Mouse (Mus musculus) thymus, adult 18-20 months (tissue): ENCODE results near the gene Gm16181.
A peak's percentile ranks its signal among the peaks of the same experiment; 100 is the strongest.
"Not testable (repeated sequence)": the region's sequence is repeated elsewhere in the genome, so short reads cannot be mapped to it uniquely, and the experiment has no call there.

Experiments used
- DNase-seq, 2 experiments: peaks; one replicate each; pipeline ENCODE4 v3.0.0; 2022; ENCODE audit warnings: mixed read lengths in 2 of 2

Gm16181 gene

GRCm38 (mm10) chr17:35232659-35233058, 12.0 kb downstream of the Gm16181 start:
- DNase-seq: peak; percentile 26 to 68

GRCm38 (mm10) chr17:35233114-35233980, 12.7 kb downstream of the Gm16181 start, which contains the start of gene Atp6v1g2:
Gene Atp6v1g2 (plus strand): TSS chr17:35233660.
- DNase-seq: no peak

- DNase-seq: not testable (repeated sequence)
Observed at GRCm38 (mm10) chr17:35234090-35234489, 13.5 kb downstream of the Gm16181 start.

GRCm38 (mm10) chr17:35234903-35235302, 14.3 kb downstream of the Gm16181 start:
- peak; percentile 43 to 57 for DNase-seq

- DNase-seq: peak; percentile 84 to 91
Observed at GRCm38 (mm10) chr17:35235614-35236389, 15.2 kb downstream of the Gm16181 start, which contains the start of gene Nfkbil1. Gene Nfkbil1 (minus strand): TSS chr17:35235792.

- peak; percentile 94 for DNase-seq
Observed at GRCm38 (mm10) chr17:35236390-35236746, 15.7 kb downstream of the Gm16181 start.

GRCm38 (mm10) chr17:35236996-35237395, 16.4 kb downstream of the Gm16181 start:
- no peak for DNase-seq

DNA sequence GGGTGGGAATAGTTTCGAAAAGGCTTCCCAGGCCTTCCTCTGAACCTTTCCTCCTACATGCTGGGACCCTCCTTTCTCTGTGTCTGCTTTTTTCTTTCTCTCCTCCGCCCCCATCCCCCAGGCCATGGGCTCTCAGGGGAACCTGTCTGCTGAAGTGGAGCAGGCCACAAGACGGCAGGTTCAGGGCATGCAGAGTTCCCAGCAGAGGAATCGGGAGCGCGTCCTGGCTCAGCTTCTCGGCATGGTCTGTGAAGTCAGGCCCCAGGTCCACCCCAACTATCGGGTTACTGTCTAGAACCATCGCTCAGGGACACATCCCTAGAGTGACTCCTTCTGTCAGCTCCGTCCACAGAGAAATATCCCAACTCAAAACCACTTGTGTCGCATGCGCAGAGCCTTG, 16.9 kb downstream of the Gm16181 start:
- DNase-seq: no peak

- DNase-seq: no peak
Observed at GRCm38 (mm10) chr17:35239700-35240099, 19.1 kb downstream of the Gm16181 start.

DNA sequence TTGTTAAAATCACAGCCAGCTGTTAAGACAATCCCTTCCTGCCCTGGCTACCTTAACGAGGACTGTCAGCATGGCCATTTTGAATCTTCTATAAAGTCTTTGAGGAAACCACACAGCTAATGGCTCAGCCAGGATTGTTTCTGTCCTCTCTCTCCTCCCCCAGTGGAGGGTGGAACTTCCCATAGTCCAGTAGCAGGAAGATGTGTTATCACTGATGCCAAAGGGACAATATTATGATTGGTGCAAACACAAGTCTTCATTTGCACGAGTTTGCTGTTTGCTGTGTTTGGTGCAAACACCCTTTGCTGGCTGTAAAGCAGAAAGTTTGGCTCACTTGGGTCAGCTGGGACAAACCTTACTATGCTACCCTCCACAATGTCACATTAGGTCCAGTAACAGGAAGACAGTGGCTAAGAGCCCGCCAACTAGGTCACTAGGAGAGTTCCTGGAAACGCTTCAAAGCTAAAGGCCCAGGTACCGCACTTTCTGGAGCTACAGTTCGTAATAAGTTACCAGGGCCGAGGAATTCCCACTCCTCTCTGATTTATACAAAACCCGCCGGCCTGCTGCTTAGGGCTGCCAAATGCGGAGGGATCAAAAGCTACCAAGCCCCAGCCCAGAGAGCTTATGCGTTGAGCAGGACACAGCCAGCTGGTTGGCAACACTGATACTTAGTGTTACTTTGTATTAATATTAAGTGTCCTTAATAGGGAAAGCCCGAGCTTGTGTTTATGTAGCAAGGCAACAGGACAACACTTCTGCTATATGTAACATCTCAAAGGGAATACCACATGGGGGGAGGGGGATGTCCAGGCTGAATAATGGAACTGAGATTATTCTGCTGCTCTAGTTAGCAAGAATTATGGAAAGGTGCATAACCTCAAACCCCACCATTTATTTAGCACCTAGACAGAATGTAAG, 20.0 kb downstream of the Gm16181 start:
- DNase-seq: no peak

DNA sequence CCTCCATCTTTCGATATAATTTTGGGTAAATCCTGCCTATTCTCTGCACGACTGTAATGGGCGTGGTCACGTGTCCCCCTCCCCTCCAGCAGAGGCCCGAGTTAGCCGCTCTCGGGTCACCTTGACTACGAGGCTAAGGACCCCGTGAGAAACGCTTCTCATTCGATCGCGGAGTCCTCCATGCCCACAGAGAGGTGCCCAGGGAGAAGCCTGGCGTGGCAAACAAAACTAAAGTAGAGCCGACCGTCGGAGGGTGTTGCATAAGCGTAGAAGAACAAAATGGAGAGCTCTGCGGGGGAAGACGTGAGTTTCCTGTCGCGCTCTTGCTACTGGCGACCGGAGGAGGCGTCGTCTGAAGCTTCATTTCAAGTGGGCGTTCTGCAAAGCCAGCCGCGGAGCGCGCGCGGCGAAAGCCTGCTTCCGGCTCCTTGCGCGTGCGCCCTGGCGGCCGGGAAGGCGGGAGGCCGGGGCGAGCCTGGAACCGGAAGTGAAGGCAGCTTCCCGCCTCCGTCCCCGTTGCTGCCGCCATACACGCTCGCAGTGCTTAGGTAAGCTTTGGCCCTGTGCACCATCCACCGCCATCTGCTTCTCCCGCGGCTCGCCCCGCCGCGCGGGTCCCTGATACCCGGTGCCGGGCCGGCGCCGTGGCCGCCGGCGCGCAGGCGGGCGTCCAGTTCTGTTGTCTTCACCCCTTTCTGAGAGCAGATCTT, 20.8 kb downstream of the Gm16181 start, which contains the start of gene Ddx39b:
Ddx39b (plus strand) TSS at position 442 of the 710 bp plus-strand sequence.
- peak; percentile 94 to 95 for DNase-seq

- DNase-seq: peak; percentile 47 to 62
Observed at GRCm38 (mm10) chr17:35242015-35242941, 21.6 kb downstream of the Gm16181 start.

DNA sequence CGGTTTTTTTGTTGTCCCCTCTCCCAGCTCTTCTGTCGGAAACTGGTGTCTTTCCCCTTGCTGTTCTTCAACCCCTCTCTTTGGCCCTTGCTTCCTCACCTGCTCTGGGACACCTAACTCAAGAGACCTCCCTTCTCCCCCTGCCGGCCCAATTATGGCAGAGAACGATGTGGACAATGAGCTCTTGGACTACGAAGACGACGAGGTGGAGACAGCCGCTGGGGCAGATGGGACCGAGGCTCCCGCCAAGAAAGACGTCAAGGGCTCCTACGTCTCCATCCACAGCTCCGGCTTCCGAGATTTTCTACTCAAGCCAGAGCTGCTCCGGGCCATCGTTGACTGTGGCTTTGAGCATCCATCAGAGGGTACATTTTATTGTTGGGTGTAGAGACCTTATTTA, 22.5 kb downstream of the Gm16181 start:
- DNase-seq: no peak

DNA sequence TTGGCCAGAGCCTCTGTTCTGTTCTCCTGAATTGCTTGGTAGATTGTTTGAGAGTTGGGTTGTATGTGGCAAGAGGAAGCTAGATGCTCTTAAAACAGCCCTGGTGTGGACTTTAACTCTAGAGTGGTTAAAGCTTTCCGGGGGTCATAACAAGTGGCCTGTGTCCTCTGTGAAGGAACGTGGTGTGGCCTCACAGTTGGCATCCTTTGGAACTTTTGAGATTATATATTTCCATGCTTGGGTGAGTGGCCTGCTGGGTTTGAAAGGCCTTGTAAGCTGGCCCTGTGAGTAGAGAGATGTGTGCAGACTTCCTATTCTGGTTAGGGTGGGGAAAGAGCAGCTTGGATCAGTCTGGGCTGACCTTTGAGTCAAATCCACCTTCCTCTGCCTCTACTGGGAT, 24.4 kb downstream of the Gm16181 start:
- DNase-seq: no peak

GRCm38 (mm10) chr17:35245731-35246623, 25.3 kb downstream of the Gm16181 start:
- no peak for DNase-seq

GRCm38 (mm10) chr17:35247144-35247543, 26.5 kb downstream of the Gm16181 start:
- DNase-seq: no peak

- DNase-seq: no peak
Observed at GRCm38 (mm10) chr17:35248986-35249385, 28.4 kb downstream of the Gm16181 start.

- DNase-seq: no peak
Observed at GRCm38 (mm10) chr17:35249451-35250197, 29.0 kb downstream of the Gm16181 start.
